Mouse (Mus musculus): ENCODE measurements around the gene Alppl2.
A peak's percentile ranks its signal among the peaks of the same experiment; 100 is the strongest.

DNA sequence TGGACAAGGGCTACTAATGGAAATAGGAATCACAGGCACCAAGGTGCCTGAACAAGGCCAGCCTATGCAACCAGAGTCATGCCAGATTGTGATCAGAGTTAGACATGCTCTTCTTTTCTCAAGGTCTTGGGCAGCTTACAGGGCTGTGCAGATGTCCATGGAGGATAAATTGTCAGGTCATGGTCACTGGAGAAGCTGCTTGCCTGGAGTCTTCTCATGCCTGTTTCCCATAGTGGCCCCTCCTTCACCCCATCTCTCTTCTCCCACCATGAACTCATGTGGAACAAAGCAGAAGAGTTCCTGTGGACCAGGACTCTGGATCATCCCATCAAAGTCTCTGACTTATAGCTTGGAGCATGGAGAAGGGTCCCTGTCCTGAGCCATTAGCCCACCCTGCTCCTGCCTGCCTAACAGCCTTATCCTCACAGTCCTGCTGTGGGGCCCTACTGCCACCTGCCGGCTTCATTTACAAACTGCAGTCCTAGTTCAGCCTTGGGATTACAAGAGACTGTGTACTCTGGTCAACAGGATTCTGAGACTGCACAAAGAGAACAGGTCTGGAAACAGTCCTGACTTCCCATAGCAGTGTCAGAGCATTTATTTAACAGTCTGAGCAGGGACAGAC, 47.8 kb downstream of the Alppl2 start:
- peak; percentile 71; the same call in 1 of the 2 replicates for TF ChIP-seq CTCF (IDR thresholded peaks at IDR 0.05; ENCODE audit: borderline replicate concordance, control insufficient read depth, extremely low read depth, insufficient read depth, low read length, poor library complexity)
- TF ChIP-seq POLR2A (IDR thresholded peaks at IDR 0.05; ENCODE audit: control insufficient read depth, extremely low read depth, insufficient read depth, low read length, poor library complexity): no peak
